Mouse (Mus musculus) heart, adult 2 months (tissue): ENCODE data around the gene Hist1h3e. TPM values are rescaled to one million over a fixed set of nuclear protein-coding genes. Genes with fewer than 3 reads are reported as not detected.
"Not testable (repeated sequence)": the region's sequence is repeated elsewhere in the genome, so short reads cannot be mapped to it uniquely, and the experiment has no call there.

Source experiments
- DNase-seq, 2 experiments: peaks; one replicate each; pipeline ENCODE4 v3.0.0; 2021
- H3K27ac ChIP-seq: fragments of 200-600 bp; 2 replicates; pipeline ENCODE4 v1.8.1; 2022
- H3K27me3 ChIP-seq: fragments of 200-500 bp; 2 replicates; pipeline ENCODE4 v1.6.1; 2012; ENCODE audit warnings: mild to moderate bottlenecking, low read length, inconsistent platforms, mixed read lengths; ENCODE audit not compliant: control insufficient read depth, insufficient read depth
- H3K36me3 ChIP-seq: fragments of 200-500 bp; 2 replicates; pipeline ENCODE4 v1.6.1; 2012; ENCODE audit warnings: low read length, inconsistent platforms; ENCODE audit not compliant: control insufficient read depth, insufficient read depth
- H3K4me1 ChIP-seq: fragments of 200-500 bp; 2 replicates; pipeline ENCODE4 v1.6.1; 2011; ENCODE audit warnings: low read length; ENCODE audit not compliant: control insufficient read depth, insufficient read depth
- H3K4me3 ChIP-seq: fragments of 200-600 bp; 2 replicates; pipeline ENCODE4 v1.8.1; 2022
- H3K79me2 ChIP-seq: fragments of 200-500 bp; replicated peaks from 2 replicates; pipeline ENCODE4 v1.6.1; 2012; ENCODE audit warnings: mild to moderate bottlenecking, inconsistent platforms, low read length, moderate library complexity, mixed read lengths; ENCODE audit not compliant: control insufficient read depth, insufficient read depth
- H3K9ac ChIP-seq: fragments of 200-500 bp; 2 replicates; pipeline ENCODE4 v1.6.1; 2012; ENCODE audit warnings: low read depth, mild to moderate bottlenecking, control low read depth, inconsistent platforms, low read length, mixed read lengths
- CTCF ChIP-seq: fragments of 200-600 bp; IDR thresholded peaks from 2 replicates; pipeline ENCODE4 v1.8.1; 2022; ENCODE audit warnings: antibody characterized with exemption, mild to moderate bottlenecking, moderate library complexity
- EP300 ChIP-seq: fragments of 200-500 bp; IDR thresholded peaks from 2 replicates; pipeline ENCODE4 v1.6.1; 2011; ENCODE audit warnings: low read depth, low read length, control low read depth; ENCODE audit not compliant: insufficient read depth
- POLR2A ChIP-seq: fragments of 200-500 bp; IDR thresholded peaks from 2 replicates; pipeline ENCODE4 v1.6.1; 2011; ENCODE audit warnings: mild to moderate bottlenecking, low read depth, low read length, control low read depth; ENCODE audit not compliant: insufficient read depth
- WGBS: fragments of 180-500 bp; shearing (Covaris S2); methylation state at CpG from one replicate; pipeline ENCODE4 v1.1.7; 2018; 5-methylcytosine and 5-hydroxymethylcytosine counted together
- intact Hi-C: fragments of 180-260 bp; cut with DNase I; formaldehyde crosslinking; loops from one replicate; pipeline ENCODE4 v1.15.1; 2025
- polyA plus RNA-seq: library from polyadenylated mRNA; depleted of rRNA; stranded (reverse); fragments of >200 nt; gene quantifications from 2 replicates; pipeline ENCODE4 v1.2.3, GENCODE M21; 2012
- total RNA-seq, 2 experiments: library from RNA; stranded (reverse); gene quantifications; 2 replicates each; pipeline ENCODE4 v1.2.3; 2021

Hist1h3e gene
- total and polyA plus RNA-seq, 3 experiments: 2.0 to 14.6 (median 14.0) TPM

DNA sequence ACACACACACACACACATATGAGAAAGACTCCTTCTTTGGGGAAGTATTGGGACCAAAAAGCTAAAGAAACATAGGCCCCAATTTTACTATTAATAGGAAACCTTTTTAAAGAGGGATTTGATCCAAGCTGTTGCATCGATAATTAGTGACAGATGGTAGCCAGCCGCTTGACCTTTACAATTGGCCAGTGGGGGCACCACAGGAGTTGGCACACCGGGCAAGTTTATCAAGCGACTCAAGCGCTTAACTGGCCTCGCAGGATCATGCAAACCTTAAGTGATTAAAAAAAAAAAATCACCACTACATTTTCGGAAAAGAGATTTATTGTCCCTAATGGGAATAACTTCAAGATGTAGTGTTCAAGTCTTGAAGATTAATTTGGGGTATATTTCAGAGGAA lies 30.4 kb upstream of the Hist1h3e start:
- H3K27ac ChIP-seq: no peak overlapping the region
- 71% methylated on average over 7 of the region's 7 CpGs for WGBS
- intact Hi-C loops: no loop called here

DNA sequence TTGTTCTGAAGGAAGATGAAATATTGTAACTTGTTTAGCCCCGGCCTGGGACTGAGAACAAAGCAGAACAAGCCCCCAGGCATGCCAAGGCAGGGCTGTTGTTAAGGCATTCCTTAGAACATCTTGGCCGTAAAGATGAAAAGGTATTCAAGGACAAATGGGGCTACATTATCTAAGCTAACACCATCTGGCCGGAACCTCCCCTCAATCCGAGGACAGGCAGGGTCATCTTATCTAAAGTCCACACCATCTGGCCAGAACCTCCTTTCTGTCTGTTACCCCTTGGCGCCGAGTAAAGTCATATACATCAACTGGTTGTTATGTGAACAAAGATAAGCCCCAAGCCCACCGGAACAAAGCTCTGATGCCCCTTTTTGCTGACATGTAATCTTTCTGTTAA lies 29.7 kb upstream of the Hist1h3e start:
- H3K9ac ChIP-seq, DNase-seq, H3K79me2 ChIP-seq, H3K4me1 ChIP-seq, H3K27me3 ChIP-seq, intact Hi-C loops, H3K36me3 ChIP-seq, H3K4me3 ChIP-seq, H3K27ac ChIP-seq: not testable (repeated sequence)
- WGBS: 71% methylated on average over 7 of the region's 7 CpGs

More for the DNA sequence above, 30.4 kb upstream of the Hist1h3e start:
- no peak for TF ChIP-seq EP300
- no peak for TF ChIP-seq POLR2A
- no peak for TF ChIP-seq CTCF
- H3K79me2 ChIP-seq: no peaks in the 10 kb centered on the region
- H3K4me3 ChIP-seq: no peak overlapping the region
- DNase-seq: no peak
- H3K27me3 ChIP-seq: no peaks in the 10 kb centered on the region
- no peaks in the 10 kb centered on the region for H3K36me3 ChIP-seq
- no peaks in the 10 kb centered on the region; the same call in 1 of the 2 replicates for H3K4me1 ChIP-seq
- no peak overlapping the region for H3K9ac ChIP-seq

DNA sequence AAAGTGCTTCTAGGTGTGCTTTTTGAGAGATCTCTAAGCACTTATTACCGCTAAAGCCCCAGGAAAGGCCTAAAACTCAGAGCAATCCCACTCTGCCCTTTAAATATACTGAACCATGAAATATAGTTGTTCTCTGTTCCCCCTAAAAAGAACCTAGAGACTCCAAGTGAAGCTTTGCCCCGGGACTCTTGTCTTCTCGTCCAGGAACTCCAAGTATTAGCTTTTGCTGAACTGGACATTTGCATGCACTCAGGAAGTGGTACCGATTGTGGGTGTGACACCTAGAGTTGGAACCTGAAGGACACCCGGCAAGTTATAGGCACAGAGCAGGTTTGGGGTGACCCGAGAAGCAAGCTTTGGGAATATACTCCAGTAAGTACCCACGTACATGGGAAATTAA lies 29.0 kb upstream of the Hist1h3e start:
- H3K9ac ChIP-seq: no peak overlapping the region
- no peak overlapping the region for H3K4me3 ChIP-seq
- DNase-seq: no peak
- no peaks in the 10 kb centered on the region for H3K27me3 ChIP-seq
- no peaks in the 10 kb centered on the region for H3K79me2 ChIP-seq
- WGBS: 93% methylated on average over 7 of the region's 7 CpGs
- H3K4me1 ChIP-seq: no peaks in the 10 kb centered on the region; the same call in 1 of the 2 replicates
- TF ChIP-seq CTCF: no peak
- TF ChIP-seq POLR2A: no peak
- no peak for TF ChIP-seq EP300
- intact Hi-C loops: no loop called here
- no peak overlapping the region for H3K27ac ChIP-seq
- H3K36me3 ChIP-seq: no peaks in the 10 kb centered on the region

DNA sequence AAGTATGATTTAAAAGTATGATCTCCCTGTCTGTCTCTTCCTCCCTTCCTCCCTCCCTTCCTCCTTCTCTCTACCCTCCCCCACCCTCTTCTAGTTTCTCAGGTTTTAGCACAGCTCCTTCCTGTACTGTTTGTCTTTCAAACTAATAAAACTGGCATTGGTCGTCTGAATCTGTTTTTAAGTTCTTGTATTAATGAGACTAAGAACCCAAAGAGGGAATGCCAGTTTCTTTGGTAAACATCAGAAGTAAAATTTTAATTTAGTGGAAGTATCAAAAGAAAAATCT lies 24.7 kb upstream of the Hist1h3e start:
- no peak for DNase-seq
- H3K36me3 ChIP-seq: peaks cover 4% of the 10 kb centered on the region; the same call in 1 of the 2 replicates
- H3K27me3 ChIP-seq: no peaks in the 10 kb centered on the region
- 16% methylated on average over 1 of the region's 1 CpGs for WGBS
- intact Hi-C loops: loop anchor here (1.0 to 10.0 kb wide), 4 partner anchors 34 to 1872 kb away; partner anchors contain the start of genes Hist1h1b, Hist1h2ai, Hist1h2an and Hist1h2be
- no peak overlapping the region for H3K27ac ChIP-seq
- no peaks in the 10 kb centered on the region for H3K79me2 ChIP-seq
- H3K9ac ChIP-seq: no peak overlapping the region
- H3K4me1 ChIP-seq: peaks cover 4% of the 10 kb centered on the region
- peak overlapping the region; percentile 67 for H3K4me3 ChIP-seq
- TF ChIP-seq EP300: no peak
- TF ChIP-seq CTCF: no peak
- no peak for TF ChIP-seq POLR2A

DNA sequence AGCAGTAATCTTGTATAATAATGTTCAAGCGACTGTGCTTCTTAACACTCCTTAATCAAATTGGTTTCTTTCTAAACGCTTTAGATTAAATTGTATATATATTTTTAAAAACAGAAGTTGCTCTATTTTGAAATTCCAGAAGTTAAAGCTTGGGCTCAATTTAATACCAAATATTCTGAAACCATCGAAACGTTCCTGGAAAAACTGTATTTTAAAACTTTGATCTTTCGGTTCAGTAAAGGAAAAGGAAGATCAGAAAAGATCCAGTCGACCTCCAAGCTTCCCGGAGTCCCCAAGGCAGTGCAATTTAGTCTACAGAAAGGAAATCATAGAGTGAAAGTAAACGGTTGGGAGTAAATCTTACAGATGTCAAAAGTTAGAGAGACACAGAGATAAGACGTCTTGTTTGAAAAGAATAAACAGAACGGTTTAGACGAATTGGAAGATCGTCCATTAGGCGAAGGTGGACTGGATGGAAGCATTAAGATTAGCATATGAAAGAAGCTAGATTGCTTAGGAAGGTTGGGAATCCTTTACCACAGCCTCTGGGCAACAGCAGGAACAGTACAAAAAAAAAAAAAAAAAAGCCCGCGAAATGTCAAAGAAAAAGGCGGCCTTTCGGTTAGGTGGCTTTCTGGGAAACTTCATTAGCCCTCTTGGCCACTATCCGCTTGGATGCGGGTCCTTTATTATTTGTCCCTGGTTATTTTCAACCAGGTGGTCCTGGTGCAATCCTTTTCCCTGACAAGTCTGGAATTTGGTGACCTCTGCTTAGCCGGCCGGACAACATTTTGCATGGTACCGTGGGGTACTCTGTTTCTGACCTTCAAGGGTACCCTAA lies 24.1 kb upstream of the Hist1h3e start:
- TF ChIP-seq CTCF (no peak), EP300 (no peak), POLR2A (no peak)
- intact Hi-C loops: loop anchor here (1.0 to 10.0 kb wide), 4 partner anchors 35 to 1872 kb away; partner anchors contain the start of genes Hist1h1b, Hist1h2ai, Hist1h2an and Hist1h2be
- Histone ChIP-seq H3K27me3 (no peaks in the 10 kb centered on the region), H3K4me1 (peaks cover 4% of the 10 kb centered on the region), H3K36me3 (peaks cover 4% of the 10 kb centered on the region; the same call in 1 of the 2 replicates), H3K4me3 (peak overlapping the region; percentile 67), H3K79me2 (no peaks in the 10 kb centered on the region), H3K9ac (peak overlapping the region; percentile 60; the same call in 1 of the 2 replicates), H3K27ac (peak overlapping the region; percentile 95)
- 1% methylated on average over 22 of the region's 22 CpGs for WGBS
- no peak for DNase-seq

DNA sequence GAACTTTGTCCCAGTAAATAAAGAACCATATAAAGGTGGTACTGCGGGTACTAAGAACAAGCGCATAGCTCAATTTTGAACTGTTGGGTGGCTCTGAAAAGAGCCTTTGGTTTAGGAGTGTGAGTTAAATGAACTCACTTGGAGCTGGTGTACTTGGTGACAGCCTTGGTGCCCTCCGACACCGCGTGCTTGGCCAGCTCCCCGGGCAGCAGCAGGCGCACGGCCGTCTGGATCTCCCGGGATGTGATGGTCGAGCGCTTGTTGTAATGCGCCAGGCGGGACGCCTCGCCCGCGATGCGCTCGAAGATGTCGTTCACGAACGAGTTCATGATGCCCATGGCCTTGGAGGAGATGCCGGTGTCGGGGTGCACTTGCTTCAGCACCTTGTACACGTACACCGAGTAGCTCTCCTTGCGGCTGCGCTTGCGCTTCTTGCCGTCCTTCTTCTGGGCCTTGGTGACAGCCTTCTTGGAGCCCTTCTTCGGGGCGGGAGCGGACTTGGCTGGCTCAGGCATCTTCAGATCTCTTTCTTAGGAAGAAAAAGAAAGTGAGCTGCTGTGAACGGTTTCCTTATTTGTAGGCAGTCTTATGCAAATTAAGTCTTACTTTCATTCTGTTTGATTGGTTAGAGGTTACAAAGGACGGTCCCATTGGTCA lies 23.4 kb upstream of the Hist1h3e start:
- Histone ChIP-seq H3K9ac (peak overlapping the region; percentile 79), H3K27ac (peak overlapping the region; percentile 95), H3K4me3 (peak overlapping the region; percentile 67)
- H3K36me3 ChIP-seq, H3K27me3 ChIP-seq, H3K79me2 ChIP-seq, H3K4me1 ChIP-seq: not testable (repeated sequence)
- peak; percentile 96 for TF ChIP-seq POLR2A
- peak; percentile 77 to 80 for DNase-seq
- WGBS: under 1% methylated on average over 35 of the region's 36 CpGs
- intact Hi-C loops: loop anchor here (1.0 to 10.0 kb wide), 6 partner anchors 36 to 1871 kb away; partner anchors contain the start of genes Hist1h1b, Hist1h2ai, Hist1h2an and Hist1h2bc
